16 mouse cellular contexts compared by ENCODE assay signal in the genomic region with DNA sequence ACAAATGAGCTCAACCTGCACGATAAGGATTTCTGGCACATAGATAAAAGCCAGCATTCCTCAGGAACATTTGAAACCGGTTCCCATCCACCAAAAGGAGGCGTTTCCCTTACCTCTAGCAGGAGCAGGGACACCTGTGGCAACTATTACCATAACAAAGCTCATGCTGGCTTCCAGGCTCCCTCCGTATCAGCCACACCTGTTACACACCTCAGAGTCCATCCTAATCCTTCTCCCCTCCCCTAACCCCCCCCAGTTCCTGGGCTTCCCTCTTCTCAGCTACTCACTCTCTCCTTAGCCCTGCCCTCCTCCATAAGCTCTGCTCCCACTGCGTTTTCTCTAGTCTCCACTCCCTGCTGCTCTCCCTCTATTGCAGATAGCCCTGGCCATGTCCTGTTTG. TPM values are rescaled to one million over a fixed set of nuclear protein-coding genes. Genes with fewer than 3 reads are reported as not detected.
DNase-seq lines count a peak whose midpoint lies in the region; ATAC-seq lines count a peak whose summit lies in the region.
"Had no signal": no experiment of that assay in that cellular context is flagged by ENCODE, and none has a peak within 500 bp of the region (broad histone marks: within the 10 kb centered on the region; RNA-seq: fewer than 3 reads in every experiment).

No protein-coding gene starts in this region.

- WGBS in heart, embryonic 13.5 days, result 6% methylated on average over 5 of the region's 5 CpGs
- WGBS in heart, embryonic 11.5 days (ENCODE audit: insufficient replicate concordance), result under 1% methylated on average over 5 of the region's 5 CpGs
- 3% methylated on average over 5 of the region's 5 CpGs for WGBS in midbrain, embryonic 16.5 days
- 8% methylated on average over 5 of the region's 5 CpGs for WGBS in midbrain, embryonic 13.5 days
- 2% methylated on average over 5 of the region's 5 CpGs for WGBS in embryonic facial prominence, embryonic 14.5 days
- WGBS in stomach, embryonic 15.5 days, result 3% methylated on average over 5 of the region's 5 CpGs
- 2% methylated on average over 5 of the region's 5 CpGs for WGBS in forebrain, embryonic 14.5 days
- WGBS in hindbrain, embryonic 14.5 days, result 7% methylated on average over 5 of the region's 5 CpGs

- H3K4me1 ChIP-seq in heart, embryonic 13.5 days, result peaks cover 13% of the 10 kb centered on the region
- H3K4me1 ChIP-seq in heart, embryonic 11.5 days (ENCODE audit: control insufficient read depth, insufficient read depth, low read length), result no peaks in the 10 kb centered on the region
- peaks cover 3% of the 10 kb centered on the region; the same call in 1 of the 2 replicates for H3K4me1 ChIP-seq in midbrain, embryonic 16.5 days (ENCODE audit: control insufficient read depth, insufficient read depth, low read length)
- peaks cover 3% of the 10 kb centered on the region; the same call in 1 of the 2 replicates for H3K4me1 ChIP-seq in midbrain, embryonic 13.5 days (replicated peaks)
- H3K4me1 ChIP-seq in embryonic facial prominence, embryonic 14.5 days (ENCODE audit: control insufficient read depth, insufficient read depth, low read length), result peaks cover 3% of the 10 kb centered on the region; the same call in 1 of the 2 replicates
- peaks cover 7% of the 10 kb centered on the region for H3K4me1 ChIP-seq in stomach, embryonic 15.5 days
- H3K4me1 ChIP-seq in forebrain, embryonic 14.5 days (ENCODE audit: control insufficient read depth, insufficient read depth, low read length), result no peaks in the 10 kb centered on the region
- H3K4me1 ChIP-seq in hindbrain, embryonic 14.5 days (replicated peaks; ENCODE audit: control insufficient read depth, insufficient read depth, low read length), result no peaks in the 10 kb centered on the region; the same call in 1 of the 2 replicates
- H3K4me1 ChIP-seq: neural tube, embryonic 12.5 days had no signal

- H3K27ac ChIP-seq in heart, embryonic 13.5 days (replicated peaks), result no peak overlapping the region
- H3K27ac ChIP-seq in heart, embryonic 11.5 days (ENCODE audit: low read depth, low read length), result no peak overlapping the region
- H3K27ac ChIP-seq in midbrain, embryonic 16.5 days (ENCODE audit: low read length), result no peak overlapping the region
- no peak overlapping the region for H3K27ac ChIP-seq in midbrain, embryonic 13.5 days
- H3K27ac ChIP-seq in embryonic facial prominence, embryonic 14.5 days (replicated peaks; ENCODE audit: low read depth, low read length), result no peak overlapping the region
- H3K27ac ChIP-seq in stomach, embryonic 15.5 days, result no peak overlapping the region
- no peak overlapping the region for H3K27ac ChIP-seq in forebrain, embryonic 14.5 days (ENCODE audit: low read depth, low read length)
- H3K27ac ChIP-seq in hindbrain, embryonic 14.5 days, result no peak overlapping the region
- H3K27ac ChIP-seq: neural tube, embryonic 12.5 days had no signal

- no peak overlapping the region for H3K9ac ChIP-seq in heart, embryonic 13.5 days
- no peak overlapping the region for H3K9ac ChIP-seq in heart, embryonic 11.5 days (ENCODE audit: low read depth, low read length)
- no peak overlapping the region for H3K9ac ChIP-seq in midbrain, embryonic 16.5 days (ENCODE audit: low read depth, low read length)
- no peak overlapping the region for H3K9ac ChIP-seq in midbrain, embryonic 13.5 days (replicated peaks)
- no peak overlapping the region for H3K9ac ChIP-seq in embryonic facial prominence, embryonic 14.5 days (ENCODE audit: low read depth, low read length)
- no peak overlapping the region for H3K9ac ChIP-seq in stomach, embryonic 15.5 days
- no peak overlapping the region for H3K9ac ChIP-seq in forebrain, embryonic 14.5 days (ENCODE audit: low read length)
- no peak overlapping the region for H3K9ac ChIP-seq in hindbrain, embryonic 14.5 days
- H3K9ac ChIP-seq: heart, embryonic 12.5 days; neural tube, embryonic 12.5 days had no signal

- peak; percentile 81 for DNase-seq in embryonic facial prominence, embryonic 14.5 days (ENCODE audit: low spot score)
- DNase-seq in forebrain, embryonic 14.5 days (ENCODE audit: low spot score), result no peak
- no peak for DNase-seq in hindbrain, embryonic 14.5 days (ENCODE audit: low spot score)
- DNase-seq: adrenal gland, postnatal 10 days; cerebellum, adult 9-10 months; kidney, postnatal 25 days; layer of hippocampus, adult 9-11 months; liver; lung, postnatal 36 days had no signal

- no peak for ATAC-seq in heart, embryonic 13.5 days (ENCODE audit: extremely low read depth, insufficient number of reproducible peaks, low FRiP score, low TSS enrichment)
- no peak for ATAC-seq in heart, embryonic 11.5 days (replicated peaks; ENCODE audit: insufficient number of reproducible peaks, low FRiP score, low TSS enrichment)
- no peak; the same call in 1 of the 2 replicates for ATAC-seq in midbrain, embryonic 16.5 days
- ATAC-seq in midbrain, embryonic 13.5 days, result no peak
- peak; percentile 84 for ATAC-seq in embryonic facial prominence, embryonic 14.5 days (ENCODE audit: low read depth)
- peak; percentile 70; the same call in 1 of the 2 replicates for ATAC-seq in stomach, embryonic 15.5 days (ENCODE audit: insufficient read depth, low FRiP score, low read depth)
- ATAC-seq in forebrain, embryonic 14.5 days, result no peak
- no peak for ATAC-seq in hindbrain, embryonic 14.5 days (ENCODE audit: low FRiP score)

- H3K4me3 ChIP-seq in heart, embryonic 13.5 days, result no peak overlapping the region
- no peak overlapping the region for H3K4me3 ChIP-seq in heart, embryonic 11.5 days (ENCODE audit: low read depth, low read length)
- no peak overlapping the region for H3K4me3 ChIP-seq in midbrain, embryonic 16.5 days (ENCODE audit: low read depth, low read length)
- no peak overlapping the region for H3K4me3 ChIP-seq in midbrain, embryonic 13.5 days (replicated peaks)
- no peak overlapping the region for H3K4me3 ChIP-seq in embryonic facial prominence, embryonic 14.5 days (ENCODE audit: low read depth, low read length)
- no peak overlapping the region for H3K4me3 ChIP-seq in stomach, embryonic 15.5 days (replicated peaks)
- H3K4me3 ChIP-seq in forebrain, embryonic 14.5 days (ENCODE audit: low read depth, low read length), result no peak overlapping the region
- no peak overlapping the region for H3K4me3 ChIP-seq in hindbrain, embryonic 14.5 days (replicated peaks; ENCODE audit: low read length)
- H3K4me3 ChIP-seq: heart, embryonic 12.5 days; neural tube, embryonic 12.5 days had no signal

- H3K9me3 ChIP-seq in heart, embryonic 13.5 days, result no peaks in the 10 kb centered on the region
- no peaks in the 10 kb centered on the region for H3K9me3 ChIP-seq in heart, embryonic 11.5 days (replicated peaks; ENCODE audit: control insufficient read depth, low read length)
- H3K9me3 ChIP-seq in midbrain, embryonic 16.5 days (replicated peaks; ENCODE audit: control insufficient read depth, low read length, poor library complexity, severe bottlenecking), result no peaks in the 10 kb centered on the region
- no peaks in the 10 kb centered on the region for H3K9me3 ChIP-seq in midbrain, embryonic 13.5 days
- H3K9me3 ChIP-seq in embryonic facial prominence, embryonic 14.5 days (ENCODE audit: control insufficient read depth, low read length), result no peaks in the 10 kb centered on the region
- no peaks in the 10 kb centered on the region for H3K9me3 ChIP-seq in stomach, embryonic 15.5 days
- no peaks in the 10 kb centered on the region for H3K9me3 ChIP-seq in forebrain, embryonic 14.5 days (replicated peaks; ENCODE audit: control insufficient read depth, low read length)
- no peaks in the 10 kb centered on the region for H3K9me3 ChIP-seq in hindbrain, embryonic 14.5 days (ENCODE audit: control insufficient read depth, low read length)
- H3K9me3 ChIP-seq: heart, embryonic 12.5 days; neural tube, embryonic 12.5 days had no signal

- H3K36me3 ChIP-seq in heart, embryonic 13.5 days, result no peaks in the 10 kb centered on the region
- no peaks in the 10 kb centered on the region for H3K36me3 ChIP-seq in heart, embryonic 11.5 days (ENCODE audit: control insufficient read depth, insufficient read depth, low read length)
- no peaks in the 10 kb centered on the region for H3K36me3 ChIP-seq in midbrain, embryonic 16.5 days (ENCODE audit: control insufficient read depth, insufficient read depth, low read length)
- no peaks in the 10 kb centered on the region for H3K36me3 ChIP-seq in midbrain, embryonic 13.5 days
- no peaks in the 10 kb centered on the region for H3K36me3 ChIP-seq in embryonic facial prominence, embryonic 14.5 days (ENCODE audit: control insufficient read depth, insufficient read depth, low read length)
- H3K36me3 ChIP-seq in stomach, embryonic 15.5 days, result no peaks in the 10 kb centered on the region
- H3K36me3 ChIP-seq in forebrain, embryonic 14.5 days (ENCODE audit: control insufficient read depth, insufficient read depth, low read length), result no peaks in the 10 kb centered on the region
- H3K36me3 ChIP-seq in hindbrain, embryonic 14.5 days (replicated peaks; ENCODE audit: control insufficient read depth, insufficient read depth), result no peaks in the 10 kb centered on the region
- H3K36me3 ChIP-seq: heart, embryonic 12.5 days; neural tube, embryonic 12.5 days had no signal

- peaks cover 60% of the 10 kb centered on the region for H3K27me3 ChIP-seq in heart, embryonic 13.5 days (replicated peaks)
- peaks cover 6% of the 10 kb centered on the region for H3K27me3 ChIP-seq in heart, embryonic 11.5 days (ENCODE audit: control insufficient read depth, insufficient read depth, low read length)
- peaks cover 3% of the 10 kb centered on the region; the same call in 1 of the 2 replicates for H3K27me3 ChIP-seq in midbrain, embryonic 16.5 days (ENCODE audit: control insufficient read depth, insufficient read depth, low read depth, low read length)
- peaks cover 17% of the 10 kb centered on the region; the same call in 1 of the 2 replicates for H3K27me3 ChIP-seq in midbrain, embryonic 13.5 days
- H3K27me3 ChIP-seq in embryonic facial prominence, embryonic 14.5 days (replicated peaks; ENCODE audit: control insufficient read depth, insufficient read depth, low read length), result no peaks in the 10 kb centered on the region
- H3K27me3 ChIP-seq in stomach, embryonic 15.5 days (replicated peaks), result no peaks in the 10 kb centered on the region
- H3K27me3 ChIP-seq in forebrain, embryonic 14.5 days (replicated peaks; ENCODE audit: control insufficient read depth, insufficient read depth, low read length), result no peaks in the 10 kb centered on the region
- peaks cover 7% of the 10 kb centered on the region; the same call in 1 of the 2 replicates for H3K27me3 ChIP-seq in hindbrain, embryonic 14.5 days (ENCODE audit: control insufficient read depth, insufficient read depth, low read length)
- H3K27me3 ChIP-seq: neural tube, embryonic 12.5 days had no signal

- H3K4me2 ChIP-seq in heart, embryonic 13.5 days, result 0 out of 2 replicates have a peak overlapping the region, but pooled peaks have one; percentile 4
- no peak overlapping the region for H3K4me2 ChIP-seq in heart, embryonic 11.5 days
- 0 out of 2 replicates have a peak overlapping the region, but pooled peaks have one; percentile 12 for H3K4me2 ChIP-seq in midbrain, embryonic 16.5 days (ENCODE audit: low read length)
- no peak overlapping the region for H3K4me2 ChIP-seq in midbrain, embryonic 13.5 days (replicated peaks)
- H3K4me2 ChIP-seq in embryonic facial prominence, embryonic 14.5 days (ENCODE audit: low read depth, low read length), result no peak overlapping the region
- no peak overlapping the region; the same call in 1 of the 2 replicates for H3K4me2 ChIP-seq in stomach, embryonic 15.5 days
- no peak overlapping the region for H3K4me2 ChIP-seq in forebrain, embryonic 14.5 days (ENCODE audit: low read length)
- no peak overlapping the region for H3K4me2 ChIP-seq in hindbrain, embryonic 14.5 days (replicated peaks)
- H3K4me2 ChIP-seq: heart, embryonic 12.5 days; neural tube, embryonic 12.5 days had no signal

RNA-seq across cellular contexts. Expression of a gene that starts 15.5 kb away (rescaled TPM):
- not detected in 2 replicates for polyA plus RNA-seq in heart, embryonic 13.5 days (2015; fragmentation: Nextera tagmentation; extraction: Ambion mirVana)
- not detected in 2 replicates for polyA plus RNA-seq in heart, embryonic 11.5 days (2014; fragmentation: Nextera tagmentation; extraction: Ambion mirVana)
- 0.21 and 0.27 TPM in 2 replicates for polyA plus RNA-seq in midbrain, embryonic 16.5 days (2015; fragmentation: Nextera tagmentation; extraction: Ambion mirVana)
- polyA plus RNA-seq in midbrain, embryonic 13.5 days (2015; fragmentation: Nextera tagmentation; extraction: Ambion mirVana), result 0.13 and 0.26 TPM in 2 replicates
- 0.10 TPM in 1 of 2 replicates, not detected in the other for polyA plus RNA-seq in embryonic facial prominence, embryonic 14.5 days (2014; fragmentation: Nextera tagmentation; extraction: Ambion mirVana)
- polyA plus RNA-seq in stomach, embryonic 15.5 days (2015; fragmentation: Nextera tagmentation; extraction: Ambion mirVana), result 0.06 TPM in 1 of 2 replicates, not detected in the other
- polyA plus RNA-seq in forebrain, embryonic 14.5 days (2014; fragmentation: Nextera tagmentation; extraction: Ambion mirVana), result 0.09 TPM in 1 of 2 replicates, not detected in the other
- 0.13 and 0.21 TPM in 2 replicates for polyA plus RNA-seq in hindbrain, embryonic 14.5 days (2014; fragmentation: Nextera tagmentation; extraction: Ambion mirVana)
- polyA plus RNA-seq: heart, embryonic 12.5 days had no signal

RNA-seq across cellular contexts. Expression of a gene that starts 19.3 kb away (rescaled TPM):
- 0.36 and 0.45 TPM in 2 replicates for polyA plus RNA-seq in heart, embryonic 13.5 days (2015; fragmentation: Nextera tagmentation; extraction: Ambion mirVana)
- 0.18 and 0.21 TPM in 2 replicates for polyA plus RNA-seq in heart, embryonic 11.5 days (2014; fragmentation: Nextera tagmentation; extraction: Ambion mirVana)
- polyA plus RNA-seq in midbrain, embryonic 16.5 days (2015; fragmentation: Nextera tagmentation; extraction: Ambion mirVana), result 0.48 and 0.87 TPM in 2 replicates
- polyA plus RNA-seq in midbrain, embryonic 13.5 days (2015; fragmentation: Nextera tagmentation; extraction: Ambion mirVana), result 0.31 and 0.32 TPM in 2 replicates
- polyA plus RNA-seq in embryonic facial prominence, embryonic 14.5 days (2014; fragmentation: Nextera tagmentation; extraction: Ambion mirVana), result 2.4 and 2.7 TPM in 2 replicates
- 5.7 and 6.7 TPM in 2 replicates for polyA plus RNA-seq in stomach, embryonic 15.5 days (2015; fragmentation: Nextera tagmentation; extraction: Ambion mirVana)
- polyA plus RNA-seq in forebrain, embryonic 14.5 days (2014; fragmentation: Nextera tagmentation; extraction: Ambion mirVana), result 0.52 and 0.53 TPM in 2 replicates
- polyA plus RNA-seq in hindbrain, embryonic 14.5 days (2014; fragmentation: Nextera tagmentation; extraction: Ambion mirVana), result 0.32 and 0.98 TPM in 2 replicates

Comparison
In these comparisons a context has a peak if more than half of its experiments do, and no peak if none do; other contexts are left out.
1. H3K4me2 ChIP-seq: peak in heart, embryonic 13.5 days (single experiment) and midbrain, embryonic 16.5 days (single experiment); none in heart, embryonic 11.5 days (single experiment), midbrain, embryonic 13.5 days (single experiment), embryonic facial prominence, embryonic 14.5 days (single experiment), stomach, embryonic 15.5 days (single experiment), forebrain, embryonic 14.5 days (single experiment) and hindbrain, embryonic 14.5 days (single experiment).
2. ATAC-seq: peak in embryonic facial prominence, embryonic 14.5 days (single experiment) and stomach, embryonic 15.5 days (single experiment); none in heart, embryonic 13.5 days (single experiment), heart, embryonic 11.5 days (single experiment), midbrain, embryonic 16.5 days (single experiment), midbrain, embryonic 13.5 days (single experiment), forebrain, embryonic 14.5 days (single experiment) and hindbrain, embryonic 14.5 days (single experiment).